Mouse (Mus musculus) frontal cortex, postnatal 25 days (tissue): ENCODE results near the gene Hspa12a.

Experiments
- DNase-seq, 2 experiments: peaks; one replicate each; pipeline ENCODE4 v3.0.0; 2022; ENCODE audit warnings: low spot score in 2 of 2

The Hspa12a gene

DNA sequence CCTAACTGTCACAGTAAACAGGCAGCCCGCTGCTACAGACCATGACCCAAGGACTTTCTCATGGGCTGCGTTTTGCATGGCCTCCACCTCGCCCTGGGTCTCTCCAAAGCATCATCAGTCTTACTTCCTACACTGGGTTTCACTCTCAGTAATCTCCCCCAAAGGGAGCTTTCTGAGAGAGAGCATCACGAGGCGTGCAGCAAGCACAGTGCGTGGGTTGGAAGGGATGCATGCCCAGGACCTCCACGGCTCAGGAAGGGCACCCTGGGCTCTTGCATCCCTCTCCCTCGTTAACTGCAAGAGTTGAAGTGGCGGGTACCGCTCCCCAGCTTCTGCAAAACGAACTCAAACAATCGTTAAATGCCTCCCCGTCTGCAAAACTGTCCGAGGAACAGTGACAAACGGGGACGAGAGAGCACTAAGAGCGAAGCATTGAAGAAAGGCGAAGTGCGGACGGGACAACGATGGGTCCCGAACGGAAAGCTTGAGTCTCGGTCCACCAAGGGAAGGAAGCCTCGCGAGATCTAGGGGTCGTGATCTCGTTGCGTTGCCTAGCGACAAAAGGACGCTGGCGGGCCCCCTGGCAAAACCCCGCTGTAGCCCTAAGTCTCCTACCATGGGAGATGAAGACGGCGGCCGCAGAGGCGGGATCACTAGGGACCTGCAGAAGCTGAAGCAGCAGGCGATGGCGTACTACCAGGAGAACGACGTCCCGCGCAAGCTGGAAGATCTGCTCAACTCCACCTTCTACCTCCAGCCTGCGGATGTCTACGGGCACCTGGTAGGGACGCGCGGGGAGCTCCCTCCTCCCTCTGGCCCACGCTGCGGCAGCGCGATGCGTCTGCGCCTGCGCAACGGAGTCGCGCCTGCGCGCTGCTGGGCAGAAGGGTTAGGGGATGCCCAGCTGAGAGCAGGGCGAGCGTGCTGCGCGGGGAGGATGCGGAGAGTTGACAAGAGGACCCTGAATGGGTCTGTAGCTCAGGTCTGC lies at the start of gene Hspa12a, which contains the start of gene Eno4:
Hspa12a (minus strand) TSS at position 814 of the 988 bp plus-strand sequence.
Eno4 (plus strand) TSS at position 585 of the 988 bp plus-strand sequence.
- peak; percentile 93 to 97 for DNase-seq

DNA sequence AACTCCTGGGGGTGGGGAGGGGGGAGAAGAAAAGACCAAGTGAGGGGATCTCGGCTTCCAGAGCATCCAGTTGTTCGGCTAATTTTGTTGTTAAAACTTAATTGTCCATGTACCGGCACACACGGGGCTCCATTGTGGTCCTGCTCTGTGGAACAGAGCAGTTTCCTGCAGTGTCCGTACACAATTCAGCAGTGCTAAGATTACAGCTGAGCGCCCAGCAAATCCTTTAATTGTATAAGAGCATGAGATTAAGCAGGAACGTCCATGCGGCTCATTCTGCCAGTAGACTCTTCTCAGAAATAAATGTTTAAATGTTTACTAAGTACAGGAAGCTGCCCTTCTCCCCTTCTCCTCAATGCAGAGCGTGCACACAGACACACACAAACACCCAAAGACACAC lies 38.1 kb upstream of the Hspa12a start:
- DNase-seq: no peak

DNA sequence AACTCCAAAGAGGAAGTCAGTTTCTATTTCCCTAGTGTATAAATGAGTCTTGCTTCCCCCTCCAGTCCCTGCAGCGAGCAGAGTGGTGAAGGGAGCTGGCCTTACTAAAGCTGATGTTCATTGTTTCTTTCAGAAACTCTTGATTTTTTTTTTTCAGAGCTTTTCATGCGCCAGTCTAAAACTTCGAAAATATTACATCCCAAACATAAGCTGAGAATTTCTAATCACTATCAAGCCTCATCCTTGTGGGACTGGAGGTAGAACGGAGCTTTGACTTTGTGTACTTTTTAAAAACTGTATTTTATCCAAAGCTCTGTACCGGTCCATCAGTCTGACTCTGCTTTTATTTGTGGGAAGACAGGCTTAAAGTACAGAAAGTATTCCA lies 36.6 kb upstream of the Hspa12a start:
- DNase-seq: no peak

DNA sequence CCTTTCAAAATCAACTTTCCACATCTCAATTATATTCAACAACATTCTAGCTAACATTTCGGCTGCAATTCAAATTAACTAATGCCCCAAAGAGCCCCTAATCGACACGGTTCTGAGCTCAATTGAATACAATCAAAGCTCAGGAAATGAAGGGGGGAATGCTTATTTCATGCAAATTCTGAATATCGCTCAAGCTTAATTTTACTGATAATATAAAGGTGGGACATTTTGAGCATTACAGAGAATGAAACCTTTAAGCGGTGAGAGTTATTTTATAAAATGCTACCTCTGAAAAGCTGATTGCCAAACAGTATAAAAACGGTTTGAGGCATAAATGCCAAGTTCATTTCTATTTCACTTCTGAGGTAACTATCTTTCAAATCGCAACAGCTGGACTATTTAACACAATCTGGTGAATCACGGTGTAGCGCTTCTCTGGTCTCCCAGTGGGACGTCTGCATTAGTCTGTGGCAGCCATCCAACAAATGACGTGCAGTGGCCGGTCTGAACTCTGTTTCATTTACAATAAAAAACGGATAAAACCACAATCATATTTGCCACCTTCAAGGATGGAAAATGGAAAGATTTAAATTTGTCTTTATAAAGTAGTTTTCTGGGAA lies 36.1 kb upstream of the Hspa12a start:
- no peak for DNase-seq

DNA sequence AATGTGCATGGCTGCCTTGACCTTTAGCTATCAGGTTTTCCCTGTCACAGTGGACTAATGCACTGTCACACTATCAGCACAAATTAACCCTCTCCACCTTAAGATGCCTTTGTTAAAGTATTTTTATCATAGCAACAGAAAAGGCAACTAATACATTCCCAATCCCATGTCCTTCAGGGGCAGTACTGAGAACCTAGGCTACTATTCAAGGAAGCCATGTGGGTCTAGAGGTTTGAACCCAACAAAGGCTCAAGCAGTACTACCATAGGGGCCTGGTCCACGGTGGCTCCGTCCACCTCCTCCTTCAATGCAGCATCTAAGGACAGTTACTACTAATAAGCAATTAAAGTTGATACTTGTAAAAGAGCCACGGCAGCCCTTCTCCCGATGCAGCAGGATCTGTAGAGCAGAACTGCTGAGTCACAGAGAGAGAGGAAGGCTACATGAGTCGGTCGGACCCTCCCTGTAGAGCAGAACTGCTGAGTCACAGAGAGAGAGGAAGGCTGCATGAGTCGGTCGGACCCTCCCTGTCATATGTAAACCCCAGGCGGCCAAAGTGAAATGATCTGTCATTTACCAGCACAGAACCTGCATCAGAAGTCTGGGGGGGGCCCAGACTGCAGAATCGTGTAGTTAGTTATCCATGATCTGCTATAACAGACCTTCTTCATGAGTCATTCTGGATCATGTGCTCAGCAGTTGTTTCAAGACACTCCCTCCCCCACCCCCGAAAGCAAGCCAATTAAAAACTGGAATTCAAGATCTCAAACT lies 35.1 kb upstream of the Hspa12a start:
- peak; percentile 12 to 13 for DNase-seq

DNA sequence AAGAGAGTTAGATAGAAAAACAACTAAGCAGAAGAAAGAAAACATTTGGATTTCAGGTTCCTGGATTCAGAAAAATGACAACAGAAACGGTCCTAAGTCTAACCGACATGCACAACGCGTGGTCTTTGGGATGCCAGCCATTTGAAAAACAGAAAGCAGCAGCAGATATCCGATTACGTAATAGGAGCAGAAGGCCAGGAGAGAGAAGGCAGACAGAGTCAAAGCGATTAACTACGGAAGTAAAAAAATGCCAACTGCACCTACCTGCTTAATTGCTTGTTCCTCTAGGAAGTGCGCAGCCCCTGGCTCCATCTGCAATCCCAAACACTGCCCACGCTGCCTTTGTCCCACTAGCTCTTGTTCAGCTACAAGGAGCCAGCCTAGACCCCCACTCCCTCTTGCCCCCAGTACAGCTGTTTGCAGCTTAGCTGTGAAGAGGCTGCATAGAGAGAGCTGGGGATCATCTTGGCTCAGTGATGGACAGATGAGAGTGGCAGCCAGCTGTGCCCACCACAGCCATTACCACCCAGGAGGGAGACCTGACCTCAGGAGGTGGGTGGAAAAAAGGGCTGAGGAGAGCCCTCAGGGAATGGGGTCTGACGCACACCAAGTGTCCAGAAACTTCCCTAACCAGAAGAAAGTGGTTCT lies 31.9 kb upstream of the Hspa12a start:
- no peak for DNase-seq

DNA sequence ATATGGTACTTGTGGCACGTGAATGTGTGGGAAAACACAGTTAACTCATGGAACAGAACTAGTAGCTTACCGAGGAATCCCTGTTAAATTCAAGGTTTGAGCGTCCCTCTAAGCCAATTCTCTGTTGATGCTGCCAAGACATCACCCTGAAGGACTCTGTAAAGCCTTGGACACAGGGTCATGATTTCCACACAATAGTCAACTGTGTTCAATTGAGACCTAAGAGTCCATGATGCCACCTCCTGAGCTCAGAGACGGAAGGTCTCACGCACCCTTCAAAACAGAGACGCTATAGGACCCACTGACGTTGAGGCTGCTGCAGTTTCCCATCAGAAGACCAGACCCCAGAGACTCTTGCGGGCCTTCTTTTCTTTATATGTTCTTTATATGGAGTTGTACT lies 30.7 kb upstream of the Hspa12a start:
- DNase-seq: no peak

DNA sequence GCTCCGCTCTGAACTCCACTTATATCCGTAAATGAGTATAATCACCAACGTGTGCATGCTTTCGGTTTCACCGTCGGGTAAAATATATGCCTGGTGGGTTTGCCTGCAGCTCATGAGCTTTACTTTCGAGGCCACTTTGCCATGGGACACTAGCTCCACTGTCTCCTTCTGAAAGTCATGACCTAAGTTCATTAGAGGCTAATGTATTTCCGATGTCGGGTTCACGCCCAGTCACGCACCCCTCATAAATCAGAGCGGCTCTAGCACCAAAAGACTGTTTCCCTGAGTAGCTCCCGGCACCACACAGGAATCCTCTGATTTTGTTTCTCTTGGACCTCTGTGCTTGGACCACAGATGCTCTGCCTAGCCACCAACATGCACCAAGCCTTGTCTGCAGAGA lies 27.4 kb upstream of the Hspa12a start:
- no peak for DNase-seq

DNA sequence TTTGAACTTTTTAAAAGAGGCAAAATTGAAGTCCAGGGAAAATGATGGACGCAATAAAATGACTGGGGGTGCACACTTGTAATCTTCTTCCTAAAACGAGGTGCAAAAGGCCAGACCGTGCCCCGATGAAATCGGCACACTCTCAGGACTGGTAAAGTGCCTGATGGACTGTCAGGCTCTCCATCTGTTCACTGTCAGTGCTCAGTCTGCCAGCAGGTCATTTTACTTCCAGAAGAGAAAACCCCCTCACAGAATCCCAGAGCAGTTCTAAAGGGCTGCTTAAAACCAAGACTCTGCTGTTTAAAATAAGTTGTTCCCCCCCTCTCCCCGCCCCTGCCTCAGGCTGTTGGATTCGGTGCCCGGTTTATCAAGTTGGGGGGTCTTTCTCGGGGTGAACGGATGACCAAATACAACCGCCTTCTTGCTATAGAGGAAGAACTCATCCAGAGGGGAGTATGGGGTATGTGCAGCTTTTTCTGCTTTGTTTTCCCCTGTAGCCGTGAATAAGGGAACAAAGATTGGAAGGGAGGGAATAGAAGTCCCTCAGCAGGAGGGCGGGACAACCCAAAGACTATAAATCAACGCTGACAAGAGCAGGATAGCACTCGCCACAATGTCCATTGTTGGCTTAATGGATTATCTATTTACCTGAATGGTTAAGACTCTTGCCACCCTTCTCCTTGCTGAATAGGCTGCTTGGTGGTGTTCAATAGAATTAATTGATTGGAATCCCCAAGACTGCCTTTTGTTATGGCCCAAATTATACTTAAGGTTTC lies 25.5 kb upstream of the Hspa12a start:
- no peak for DNase-seq

DNA sequence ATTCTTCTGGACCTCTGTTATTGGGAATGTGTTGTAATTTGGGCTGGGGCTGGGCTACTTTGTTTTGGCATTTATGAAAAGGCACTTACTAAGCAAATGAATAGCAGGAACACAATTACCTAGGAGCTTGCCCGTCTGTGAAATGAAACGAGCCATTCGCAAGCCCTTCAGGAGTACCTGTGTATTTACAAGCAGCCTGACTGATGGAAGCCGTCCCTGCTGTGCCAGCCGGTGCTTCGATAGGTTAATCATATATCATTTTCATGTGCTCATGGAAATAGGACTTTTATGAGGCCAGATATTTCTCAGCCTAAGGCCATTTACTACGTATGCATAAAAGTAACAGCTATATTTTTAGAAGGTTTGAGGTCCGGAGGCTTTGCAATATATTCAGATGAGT lies 19.6 kb upstream of the Hspa12a start:
- DNase-seq: no peak

DNA sequence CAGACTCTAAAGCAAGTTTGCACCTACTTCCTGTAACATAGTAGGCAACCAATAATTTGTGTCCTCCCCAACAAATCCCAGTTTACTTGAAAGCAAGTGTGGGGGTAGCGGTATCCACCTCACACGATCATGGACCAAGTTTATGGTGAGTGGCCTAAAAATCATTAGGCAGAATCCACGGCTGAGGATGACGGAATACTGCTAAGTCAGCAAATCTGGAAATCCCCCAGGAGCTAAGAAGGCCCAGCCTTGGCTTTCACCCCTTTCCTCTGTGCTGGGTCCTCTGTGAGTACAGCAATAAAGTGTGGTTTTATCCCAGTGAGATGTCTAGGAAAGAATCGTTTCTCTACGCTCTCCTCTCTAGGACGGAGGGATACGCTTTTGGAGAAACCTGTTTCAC lies 11.3 kb upstream of the Hspa12a start:
- no peak for DNase-seq

DNA sequence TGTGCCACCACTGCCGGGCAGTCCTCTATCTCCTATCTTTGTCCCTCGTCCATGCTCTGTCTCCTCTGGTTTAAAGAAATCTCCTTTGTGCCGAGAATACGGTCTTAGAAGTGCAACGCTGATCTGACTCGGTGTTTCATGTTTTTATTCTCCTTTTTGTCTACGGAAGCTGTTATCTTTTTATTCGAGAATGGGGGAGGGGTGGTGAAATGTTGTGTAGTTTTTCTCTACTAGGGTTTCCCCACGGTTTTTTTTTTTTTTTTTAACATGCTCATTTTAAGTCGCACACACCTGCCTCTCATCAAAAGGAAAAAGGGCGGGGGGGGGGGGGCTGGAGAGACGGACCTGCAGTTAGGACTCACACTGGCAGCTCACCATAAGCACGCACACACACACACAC lies 8.8 kb upstream of the Hspa12a start:
- DNase-seq: no peak

DNA sequence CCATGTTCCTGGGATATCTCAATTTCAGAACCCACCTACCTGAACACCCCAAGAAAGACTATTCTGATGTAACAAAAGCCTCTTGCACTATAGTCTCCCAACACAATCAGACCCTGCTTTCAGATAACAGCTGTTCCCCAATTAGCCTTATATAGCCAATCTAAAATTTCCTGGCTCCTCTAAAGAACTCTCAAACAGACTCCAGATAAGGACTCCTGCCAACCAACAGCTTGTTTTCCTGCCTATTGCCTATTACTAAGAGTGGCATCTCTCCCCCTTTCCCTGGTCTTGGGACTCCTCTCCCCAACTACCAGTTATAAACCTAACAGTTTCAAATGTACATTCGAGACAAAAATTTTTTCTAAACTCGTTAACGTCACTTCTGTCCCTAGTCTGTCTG lies 8.1 kb upstream of the Hspa12a start:
- DNase-seq: no peak

DNA sequence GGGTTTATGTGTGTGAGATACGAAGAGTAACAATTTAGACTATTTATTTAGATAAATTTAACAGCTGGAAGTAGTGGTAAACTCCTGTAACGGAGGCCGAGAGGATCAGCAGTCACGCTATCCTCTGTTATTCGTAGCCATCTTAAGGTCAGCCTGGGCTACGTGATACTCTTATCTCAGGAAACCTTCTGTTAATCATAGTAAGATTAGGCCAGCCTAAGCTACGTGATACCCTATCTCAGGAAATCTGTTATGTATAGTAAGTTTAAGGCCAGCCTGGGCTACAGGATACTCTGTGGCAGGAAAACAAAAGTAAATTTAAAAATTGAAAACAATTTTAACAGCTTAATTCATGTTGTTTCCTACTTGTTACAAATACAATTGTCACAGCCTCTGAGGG lies 2.5 kb upstream of the Hspa12a start:
- DNase-seq: no peak

DNA sequence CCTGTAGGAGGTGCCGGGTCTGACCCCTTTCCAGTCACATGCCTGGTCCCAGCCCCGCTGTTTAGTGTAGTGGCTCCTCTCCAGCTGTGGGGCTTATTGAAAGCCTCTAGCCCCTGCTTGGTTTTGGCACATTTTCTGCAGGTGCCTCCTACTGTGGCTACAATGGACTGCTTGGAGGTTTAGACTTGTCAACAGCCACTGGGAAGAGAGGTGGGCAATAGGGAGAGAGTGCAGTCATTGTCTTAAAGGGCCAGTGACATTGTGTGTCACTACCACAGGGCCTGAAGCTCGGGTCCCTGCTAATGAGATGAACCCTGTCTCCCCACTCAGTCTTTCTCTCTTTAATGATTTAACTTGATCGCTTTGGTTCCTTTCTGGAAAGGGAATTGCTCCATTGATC lies 10.4 kb downstream of the Hspa12a start:
- no peak for DNase-seq

DNA sequence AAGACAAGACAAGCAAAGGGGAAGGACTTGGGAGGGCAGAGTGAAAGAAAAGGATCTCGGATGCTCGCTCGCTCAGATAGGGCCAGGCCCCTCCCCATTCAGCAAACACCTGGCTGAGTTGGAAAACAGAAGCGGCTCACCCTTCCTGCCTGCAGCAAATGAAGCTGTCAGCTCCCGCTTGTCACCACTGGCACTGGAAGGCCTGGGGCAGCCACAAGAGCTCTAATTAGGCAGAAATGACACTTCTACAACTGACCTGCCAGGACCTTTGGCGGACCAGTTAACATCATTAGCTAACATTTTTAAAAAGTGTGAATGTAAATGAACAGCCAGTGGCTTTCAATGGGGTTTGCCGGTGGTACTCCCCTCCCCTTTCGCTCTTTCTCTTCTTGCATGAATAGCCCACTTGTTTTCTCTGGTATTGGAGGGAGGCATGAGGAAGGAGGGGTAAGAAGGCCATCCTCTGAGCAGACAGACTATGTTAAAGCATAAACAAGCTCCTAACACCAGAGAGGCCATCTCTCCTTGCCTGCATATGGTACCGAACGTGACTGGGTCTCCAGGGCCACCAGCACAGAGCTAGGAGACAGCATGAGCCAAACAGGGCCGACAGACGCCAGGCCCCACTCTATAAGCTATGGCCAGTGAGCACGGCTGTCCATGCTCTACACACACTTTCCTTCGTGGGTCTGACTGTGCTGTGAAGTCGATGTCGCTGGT lies 12.2 kb downstream of the Hspa12a start:
- DNase-seq: no peak

DNA sequence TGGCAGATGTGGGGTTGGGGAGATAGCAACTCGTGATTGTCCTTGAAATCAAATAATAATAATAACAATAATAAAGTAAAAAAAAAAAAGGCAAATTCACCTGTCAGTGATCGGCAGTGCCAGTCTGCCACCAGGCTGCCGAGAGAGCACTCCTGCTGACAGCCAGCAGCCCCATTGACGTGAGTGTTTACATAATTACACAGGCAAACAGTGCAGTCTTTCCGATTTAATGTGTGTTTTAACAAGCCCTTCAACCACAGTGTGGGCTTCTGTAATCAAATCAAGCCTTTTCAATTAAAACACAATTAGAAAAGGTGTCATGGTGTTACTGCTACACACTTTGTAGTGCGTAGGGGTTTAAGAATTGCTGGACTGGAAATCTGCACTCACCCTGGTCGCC lies 24.3 kb downstream of the Hspa12a start:
- DNase-seq: no peak

DNA sequence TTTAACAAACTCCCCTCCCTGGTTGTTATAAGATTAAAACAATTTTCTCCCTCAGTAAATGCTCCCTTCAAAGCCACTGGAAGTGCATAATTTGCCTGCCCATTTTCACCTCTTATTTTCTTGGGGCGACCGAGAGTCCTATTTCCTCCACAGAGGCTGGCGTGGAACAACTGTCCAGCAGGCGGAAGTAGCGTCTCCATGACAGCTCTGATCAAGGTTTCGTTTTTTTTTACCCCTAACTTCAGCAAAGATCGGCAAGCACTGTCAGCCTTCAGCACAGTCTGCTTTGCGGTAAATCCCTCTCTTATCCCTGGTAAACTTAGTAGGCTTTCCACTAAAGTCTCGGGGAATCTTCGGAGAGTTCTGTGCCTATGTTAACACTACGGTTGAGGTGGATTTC lies 24.9 kb downstream of the Hspa12a start:
- DNase-seq: no peak

DNA sequence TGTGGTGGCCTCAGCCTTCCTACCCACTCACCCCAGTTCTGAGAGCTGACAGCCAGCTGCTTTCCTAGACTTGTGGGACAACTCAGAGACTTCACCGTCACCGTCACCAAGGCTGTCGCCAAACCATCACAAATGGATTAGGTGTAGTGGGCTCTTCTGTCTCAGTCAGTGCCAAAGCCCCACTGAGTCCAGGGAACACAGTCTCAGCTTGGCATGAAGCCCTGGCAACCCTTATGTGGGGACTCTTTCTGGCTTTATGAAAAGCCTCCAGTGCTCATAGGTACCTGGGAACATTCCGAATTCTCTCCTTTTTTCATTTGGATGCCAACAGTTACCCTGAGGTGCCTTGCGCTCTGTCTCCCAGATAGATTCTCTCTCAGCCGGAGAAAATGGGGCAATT lies 30.2 kb downstream of the Hspa12a start:
- no peak for DNase-seq

DNA sequence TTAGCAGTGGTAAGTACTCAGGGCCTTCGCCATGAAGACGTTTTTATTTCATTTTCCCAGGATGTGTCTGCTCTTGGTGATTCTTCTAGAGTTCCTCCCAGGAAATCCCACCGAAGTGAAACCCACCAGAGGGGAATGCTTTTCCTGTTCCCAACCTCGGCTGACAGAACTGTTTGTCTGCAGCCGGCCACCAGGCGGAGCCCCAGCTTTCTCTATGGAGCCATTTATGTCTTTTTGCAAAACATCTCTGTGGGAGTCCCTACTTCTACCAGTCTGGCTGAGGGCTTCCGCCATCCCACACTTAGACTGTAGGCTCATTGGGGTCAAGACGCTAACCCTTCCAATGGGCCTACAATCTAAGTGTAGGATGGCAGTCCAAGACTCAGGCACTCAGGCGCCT lies 32.1 kb downstream of the Hspa12a start:
- DNase-seq: peak; percentile 62 to 65
